Mouse (Mus musculus) adrenal gland, adult 18-20 months (tissue): ENCODE measurements around the gene Ccna2. TPM values are rescaled to one million over a fixed set of nuclear protein-coding genes. Genes with fewer than 3 reads are reported as not detected.
"Not testable (repeated sequence)": the region's sequence is repeated elsewhere in the genome, so short reads cannot be mapped to it uniquely, and the experiment has no call there.

Experiments
- DNase-seq, 2 experiments: peaks; one replicate each; pipeline ENCODE4 v3.0.0; 2021 to 2022; ENCODE audit warnings: low spot score in 2 of 2
- long read RNA-seq, 2 experiments: library from polyadenylated mRNA; stranded (forward); transcript quantifications; one replicate each; pipeline ENCODE4 v2.0.0; 2021
- total RNA-seq, 2 experiments: library from RNA; stranded (reverse); gene quantifications; 1 replicate in 1 of 2; 2 replicates in 1 of 2; pipeline ENCODE4 v1.2.3; 2021

Ccna2 gene
- total RNA-seq: 1 to 10 TPM; 1.3 to 1.5 TPM
- long read RNA-seq, experiment 1, partial matches to known transcripts: 0 of 3 reads
- long read RNA-seq, experiment 1, other reads (novel, unspliced or antisense): 0 of 3 reads
- long read RNA-seq, experiment 2, transcript Ccna2-201 (8 exons, 2,965 nt): major isoform, 5 of 5 reads
- long read RNA-seq, experiment 2, partial matches to known transcripts: 0 of 5 reads
- long read RNA-seq, experiment 2, other reads (novel, unspliced or antisense): 0 of 5 reads

- DNase-seq: peak; percentile 94 to 95
Observed at GRCm38 (mm10) chr3:36571827-36572378, at the start of gene Ccna2. Ccna2 (minus strand) TSS chr3:36572150.

- no peak for DNase-seq
Observed at GRCm38 (mm10) chr3:36618181-36618580, 46.2 kb upstream of the Ccna2 start.

GRCm38 (mm10) chr3:36613908-36614255, 41.9 kb upstream of the Ccna2 start:
- no peak for DNase-seq

- peak; percentile 91 for DNase-seq
Observed at GRCm38 (mm10) chr3:36613202-36613907, 41.4 kb upstream of the Ccna2 start, which contains the start of gene Bbs7. Bbs7 (minus strand) TSS chr3:36613477.

GRCm38 (mm10) chr3:36612687-36613086, 40.7 kb upstream of the Ccna2 start:
- DNase-seq: no peak

- no peak for DNase-seq
Observed at GRCm38 (mm10) chr3:36605894-36606783, 34.2 kb upstream of the Ccna2 start.

- DNase-seq: not testable (repeated sequence)
Observed at GRCm38 (mm10) chr3:36599773-36600172, 27.8 kb upstream of the Ccna2 start.

- no peak for DNase-seq
Observed at GRCm38 (mm10) chr3:36598811-36599210, 26.9 kb upstream of the Ccna2 start.

- no peak for DNase-seq
Observed at GRCm38 (mm10) chr3:36571361-36571826, 556 bp downstream of the Ccna2 start.

GRCm38 (mm10) chr3:36569836-36570235, 2.1 kb downstream of the Ccna2 start:
- DNase-seq: no peak

GRCm38 (mm10) chr3:36563666-36564065, 8.3 kb downstream of the Ccna2 start:
- DNase-seq: no peak

- no peak for DNase-seq
Observed at GRCm38 (mm10) chr3:36559606-36560005, 12.3 kb downstream of the Ccna2 start.

- no peak for DNase-seq
Observed at GRCm38 (mm10) chr3:36557601-36558000, 14.3 kb downstream of the Ccna2 start.

- peak; percentile 99 for DNase-seq
Observed at GRCm38 (mm10) chr3:36552406-36553047, 19.4 kb downstream of the Ccna2 start, which contains the start of gene Exosc9. Exosc9 (plus strand) TSS chr3:36552606.

- no peak for DNase-seq
Observed at GRCm38 (mm10) chr3:36551851-36552384, 20.0 kb downstream of the Ccna2 start.

- DNase-seq: peak in 1 of 2 experiments; percentile 8
Observed at GRCm38 (mm10) chr3:36551343-36551742, 20.6 kb downstream of the Ccna2 start.

- no peak for DNase-seq
Observed at GRCm38 (mm10) chr3:36544961-36545360, 27.0 kb downstream of the Ccna2 start.

GRCm38 (mm10) chr3:36541399-36541798, 30.6 kb downstream of the Ccna2 start:
- DNase-seq: no peak

- no peak for DNase-seq
Observed at GRCm38 (mm10) chr3:36540756-36541155, 31.2 kb downstream of the Ccna2 start.
